Mouse (Mus musculus) testis, adult 2 months (tissue): ENCODE results near the gene Mmp24.

Experiments used
- CTCF ChIP-seq: fragments of 200-500 bp; IDR thresholded peaks from 2 replicates; pipeline ENCODE4 v1.5.1; 2012; ENCODE audit warnings: low read depth, mild to moderate bottlenecking, inconsistent platforms, low read length, moderate library complexity; ENCODE audit not compliant: control insufficient read depth, insufficient read depth, insufficient replicate concordance
- POLR2A ChIP-seq: fragments of 200-500 bp; IDR thresholded peaks from 2 replicates; pipeline ENCODE4 v1.6.1; 2012; ENCODE audit warnings: low read depth, mild to moderate bottlenecking, inconsistent platforms, low read length, moderate library complexity; ENCODE audit not compliant: control insufficient read depth

DNA sequence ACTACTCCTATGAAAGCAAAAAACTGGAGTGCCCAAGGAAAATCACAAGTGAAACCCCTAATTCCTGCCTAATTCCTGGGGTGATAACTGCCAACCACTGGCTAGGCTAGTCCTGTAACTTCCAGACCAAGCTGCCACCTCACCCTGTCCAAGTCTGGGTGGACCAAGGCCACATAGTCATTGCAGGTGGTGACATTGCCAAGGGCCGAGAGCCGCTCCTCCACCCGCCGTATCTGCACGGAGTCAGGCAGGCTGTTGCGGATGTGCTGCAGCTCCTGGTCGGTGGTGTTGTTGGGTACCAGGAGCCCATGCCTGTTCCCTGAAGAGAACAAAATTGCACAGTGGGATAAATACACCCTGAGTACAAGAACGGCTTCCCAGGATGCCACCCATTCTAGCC lies 48.6 kb downstream of the Mmp24 start:
- TF ChIP-seq POLR2A (no peak), CTCF (no peak)
